Mouse (Mus musculus): ENCODE data around the gene Cntnap5a. TPM values are rescaled to one million over a fixed set of nuclear protein-coding genes. Genes with fewer than 3 reads are reported as not detected.
A peak's percentile ranks its signal among the peaks of the same experiment; 100 is the strongest.

The Cntnap5a gene
- polyA plus RNA-seq, 1 experiment from 2014 or later = 1.6 TPM

GRCm38 (mm10) chr1:115925953-115926665 lies 241.6 kb downstream of the Cntnap5a start:
- WGBS = 81% methylated on average over 1 of the region's 1 CpGs
- no peak overlapping the region for H3K9ac ChIP-seq

GRCm38 (mm10) chr1:115932045-115932444 lies 247.5 kb downstream of the Cntnap5a start:
- Histone ChIP-seq H3K4me3 (no peak overlapping the region), H3K4me2 (no peak overlapping the region), H3K9ac (no peak overlapping the region), H3K9me3 (no peaks in the 10 kb centered on the region; the same call in 1 of the 2 replicates), H3K36me3 (no peaks in the 10 kb centered on the region), H3K27ac (replicated peaks) (no peak overlapping the region), H3K27me3 (no peaks in the 10 kb centered on the region), H3K4me1 (replicated peaks) (no peaks in the 10 kb centered on the region)
- WGBS = 50% methylated on average over 1 of the region's 1 CpGs
- no peak for ATAC-seq (ENCODE audit: low read depth)

More at GRCm38 (mm10) chr1:115925953-115926665, 241.6 kb downstream of the Cntnap5a start:
- no peaks in the 10 kb centered on the region for H3K27me3 ChIP-seq
- ATAC-seq (ENCODE audit: low read depth) = no peak
- H3K4me3 ChIP-seq = no peak overlapping the region
- no peaks in the 10 kb centered on the region for H3K36me3 ChIP-seq
- no peaks in the 10 kb centered on the region for H3K4me1 ChIP-seq (replicated peaks)
- H3K4me2 ChIP-seq = no peak overlapping the region
- no peaks in the 10 kb centered on the region for H3K9me3 ChIP-seq
- H3K27ac ChIP-seq (replicated peaks) = no peak overlapping the region

GRCm38 (mm10) chr1:115945892-115946291 lies 261.3 kb downstream of the Cntnap5a start:
- no peaks in the 10 kb centered on the region for H3K27me3 ChIP-seq
- H3K36me3 ChIP-seq = no peaks in the 10 kb centered on the region
- 74% methylated on average over 3 of the region's 3 CpGs for WGBS
- H3K4me3 ChIP-seq = no peak overlapping the region
- H3K9ac ChIP-seq = no peak overlapping the region
- H3K4me1 ChIP-seq (replicated peaks) = no peaks in the 10 kb centered on the region
- H3K27ac ChIP-seq (replicated peaks) = no peak overlapping the region
- H3K4me2 ChIP-seq = no peak overlapping the region
- no peaks in the 10 kb centered on the region for H3K9me3 ChIP-seq
- ATAC-seq (ENCODE audit: low read depth) = no peak

GRCm38 (mm10) chr1:115956528-115956927 lies 272.0 kb downstream of the Cntnap5a start:
- H3K4me3 ChIP-seq = no peak overlapping the region
- no peak overlapping the region for H3K4me2 ChIP-seq
- ATAC-seq (ENCODE audit: low read depth) = no peak
- 92% methylated on average over 2 of the region's 2 CpGs for WGBS
- H3K9ac ChIP-seq = no peak overlapping the region
- H3K4me1 ChIP-seq (replicated peaks) = no peaks in the 10 kb centered on the region
- no peaks in the 10 kb centered on the region for H3K27me3 ChIP-seq
- no peaks in the 10 kb centered on the region for H3K9me3 ChIP-seq
- no peaks in the 10 kb centered on the region for H3K36me3 ChIP-seq
- H3K27ac ChIP-seq (replicated peaks) = no peak overlapping the region

- Histone ChIP-seq H3K9me3 (no peaks in the 10 kb centered on the region), H3K27ac (replicated peaks) (no peak overlapping the region), H3K36me3 (no peaks in the 10 kb centered on the region), H3K9ac (no peak overlapping the region), H3K27me3 (no peaks in the 10 kb centered on the region), H3K4me1 (replicated peaks) (no peaks in the 10 kb centered on the region), H3K4me2 (no peak overlapping the region), H3K4me3 (no peak overlapping the region)
- 87% methylated on average over 4 of the region's 4 CpGs for WGBS
- no peak for ATAC-seq (ENCODE audit: low read depth)
These were observed 280.5 kb downstream of the Cntnap5a start for GRCm38 (mm10) chr1:115964993-115965575.

- no peaks in the 10 kb centered on the region for H3K36me3 ChIP-seq
- H3K4me1 ChIP-seq (replicated peaks) = no peaks in the 10 kb centered on the region
- H3K27ac ChIP-seq (replicated peaks) = no peak overlapping the region
- no peak overlapping the region for H3K9ac ChIP-seq
- no peak for ATAC-seq (ENCODE audit: low read depth)
- H3K4me2 ChIP-seq = no peak overlapping the region
- H3K9me3 ChIP-seq = no peaks in the 10 kb centered on the region
- WGBS = 73% methylated on average over 1 of the region's 1 CpGs
- H3K27me3 ChIP-seq = no peaks in the 10 kb centered on the region
- no peak overlapping the region for H3K4me3 ChIP-seq
These were observed 305.6 kb downstream of the Cntnap5a start for GRCm38 (mm10) chr1:115990204-115990603.

- H3K4me3 ChIP-seq = no peak overlapping the region
- H3K27ac ChIP-seq (replicated peaks) = no peak overlapping the region
- H3K9me3 ChIP-seq = no peaks in the 10 kb centered on the region
- ATAC-seq (ENCODE audit: low read depth) = no peak
- H3K4me2 ChIP-seq = no peak overlapping the region
- H3K27me3 ChIP-seq = no peaks in the 10 kb centered on the region
- 84% methylated on average over 2 of the region's 2 CpGs for WGBS
- no peaks in the 10 kb centered on the region for H3K36me3 ChIP-seq
- no peak overlapping the region for H3K9ac ChIP-seq
- H3K4me1 ChIP-seq (replicated peaks) = no peaks in the 10 kb centered on the region
These were observed 331.2 kb downstream of the Cntnap5a start for GRCm38 (mm10) chr1:116015768-116016167.

- no peaks in the 10 kb centered on the region for H3K4me1 ChIP-seq (replicated peaks)
- H3K27me3 ChIP-seq = no peaks in the 10 kb centered on the region
- 77% methylated on average over 1 of the region's 1 CpGs for WGBS
- H3K27ac ChIP-seq (replicated peaks) = no peak overlapping the region
- no peak overlapping the region for H3K4me3 ChIP-seq
- no peak overlapping the region for H3K9ac ChIP-seq
- H3K9me3 ChIP-seq = no peaks in the 10 kb centered on the region
- no peak overlapping the region for H3K4me2 ChIP-seq
- no peak for ATAC-seq (ENCODE audit: low read depth)
- no peaks in the 10 kb centered on the region for H3K36me3 ChIP-seq
These were observed 345.1 kb downstream of the Cntnap5a start for GRCm38 (mm10) chr1:116029653-116030052.

GRCm38 (mm10) chr1:116035897-116036296 lies 351.3 kb downstream of the Cntnap5a start:
- Histone ChIP-seq H3K9ac (no peak overlapping the region), H3K9me3 (no peaks in the 10 kb centered on the region), H3K4me3 (no peak overlapping the region), H3K4me2 (no peak overlapping the region), H3K27me3 (no peaks in the 10 kb centered on the region), H3K27ac (replicated peaks) (no peak overlapping the region), H3K36me3 (no peaks in the 10 kb centered on the region), H3K4me1 (replicated peaks) (no peaks in the 10 kb centered on the region)
- no peak for ATAC-seq (ENCODE audit: low read depth)
- WGBS = 35% methylated on average over 1 of the region's 1 CpGs

GRCm38 (mm10) chr1:116036894-116037293 lies 352.3 kb downstream of the Cntnap5a start:
- WGBS = 93% methylated on average over 2 of the region's 2 CpGs
- Histone ChIP-seq H3K9me3 (no peaks in the 10 kb centered on the region), H3K4me3 (no peak overlapping the region), H3K4me1 (replicated peaks) (no peaks in the 10 kb centered on the region), H3K27me3 (no peaks in the 10 kb centered on the region), H3K36me3 (no peaks in the 10 kb centered on the region), H3K9ac (no peak overlapping the region), H3K27ac (replicated peaks) (no peak overlapping the region), H3K4me2 (no peak overlapping the region)
- ATAC-seq (ENCODE audit: low read depth) = no peak

GRCm38 (mm10) chr1:116044083-116044482 lies 359.5 kb downstream of the Cntnap5a start:
- H3K4me1 ChIP-seq (replicated peaks) = no peaks in the 10 kb centered on the region
- no peak overlapping the region for H3K4me3 ChIP-seq
- no peak overlapping the region for H3K9ac ChIP-seq
- 50% methylated on average over 1 of the region's 1 CpGs for WGBS
- no peak overlapping the region for H3K27ac ChIP-seq (replicated peaks)
- H3K27me3 ChIP-seq = no peaks in the 10 kb centered on the region
- H3K4me2 ChIP-seq = no peak overlapping the region
- ATAC-seq (ENCODE audit: low read depth) = no peak
- H3K9me3 ChIP-seq = no peaks in the 10 kb centered on the region
- H3K36me3 ChIP-seq = no peaks in the 10 kb centered on the region

- WGBS = 62% methylated on average over 3 of the region's 3 CpGs
- Histone ChIP-seq H3K9me3 (no peaks in the 10 kb centered on the region), H3K4me3 (no peak overlapping the region), H3K27ac (replicated peaks) (no peak overlapping the region), H3K4me2 (no peak overlapping the region), H3K27me3 (no peaks in the 10 kb centered on the region), H3K9ac (no peak overlapping the region), H3K36me3 (no peaks in the 10 kb centered on the region), H3K4me1 (replicated peaks) (peaks cover 11% of the 10 kb centered on the region)
- peak; percentile 53; the same call in 1 of the 2 replicates for ATAC-seq (ENCODE audit: low read depth)
These were observed 422.6 kb downstream of the Cntnap5a start for GRCm38 (mm10) chr1:116107010-116107723.

Measured in neural tube, embryonic 13.5 days (tissue).